Mouse (Mus musculus): Measurements from ENCODE around the gene Gnb2.
A peak's percentile ranks its signal among the peaks of the same experiment; 100 is the strongest.

DNA sequence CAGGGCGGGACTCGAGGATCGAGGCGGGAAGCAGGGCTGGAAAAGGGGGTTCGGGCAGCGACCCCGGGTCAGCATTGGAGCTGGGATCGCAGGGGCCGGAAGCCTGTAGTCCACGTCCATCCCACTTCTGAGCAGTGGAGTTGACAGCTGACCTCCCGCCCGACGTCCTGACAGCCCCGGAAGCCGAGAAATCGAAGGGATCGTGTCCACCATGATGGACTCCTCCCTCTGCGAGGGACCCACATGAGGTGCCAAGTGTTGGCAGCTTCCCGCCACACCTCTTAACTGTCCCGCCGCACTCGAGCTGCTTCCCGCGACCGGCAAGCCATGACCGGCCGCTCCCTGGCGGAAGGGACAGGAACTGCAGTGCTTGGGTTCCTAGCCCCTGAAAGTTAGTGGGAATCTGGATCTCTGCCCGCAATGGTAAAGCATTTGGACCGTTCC lies 30.6 kb downstream of the Gnb2 start:
- TF ChIP-seq POLR2A (IDR thresholded peaks at IDR 0.05; ENCODE audit: low read depth, low read length): no peak; the same call in 1 of the 2 replicates
- peak; percentile 84 for TF ChIP-seq CTCF (IDR thresholded peaks at IDR 0.05; ENCODE audit: extremely low read depth, insufficient read length, insufficient replicate concordance, low read depth, low read length)
